Mouse (Mus musculus) left cerebral cortex, adult 2 months (tissue): ENCODE results near the gene Hist1h4h. TPM values are rescaled to one million over a fixed set of nuclear protein-coding genes. Genes with fewer than 3 reads are reported as not detected.
"Not testable (repeated sequence)": the region's sequence is repeated elsewhere in the genome, so short reads cannot be mapped to it uniquely, and the experiment has no call there.

Experiments used
- DNase-seq, 2 experiments: peaks; one replicate each; pipeline ENCODE4 v3.0.0; 2021 to 2022; ENCODE audit warnings: low spot score in 2 of 2, mixed read lengths in 1 of 2; ENCODE audit errors: extremely low spot score in 1 of 2
- H3K27ac ChIP-seq: fragments of 200-600 bp; 2 replicates; pipeline ENCODE4 v1.8.1; 2022
- H3K4me3 ChIP-seq: fragments of 200-600 bp; 2 replicates; pipeline ENCODE4 v1.8.1; 2022
- CTCF ChIP-seq: fragments of 200-600 bp; IDR thresholded peaks from 2 replicates; pipeline ENCODE4 v1.8.1; 2022; ENCODE audit warnings: antibody characterized with exemption, mild to moderate bottlenecking, moderate library complexity
- intact Hi-C: fragments of 180-260 bp; cut with DNase I; formaldehyde crosslinking; loops from one replicate; pipeline ENCODE4 v1.15.1; 2025
- total RNA-seq, 2 experiments: library from RNA; stranded (reverse); gene quantifications; 2 replicates each; pipeline ENCODE4 v1.2.3; 2021

The Hist1h4h gene
- total RNA-seq, 2 experiments from 2014 or later: 289 to 340 TPM

GRCm38 (mm10) chr13:23564482-23564881, 33.6 kb downstream of the Hist1h4h start:
- intact Hi-C loops: no loop called here
- no peak for DNase-seq
- Histone ChIP-seq H3K4me3 (no peak overlapping the region), H3K27ac (no peak overlapping the region)
- TF ChIP-seq CTCF: no peak

GRCm38 (mm10) chr13:23570261-23571021, 39.6 kb downstream of the Hist1h4h start:
- H3K27ac ChIP-seq: peak overlapping the region; percentile 94
- not testable (repeated sequence) for DNase-seq
- intact Hi-C loops: loop anchor here (5.0 kb wide), 1 partner anchor 38 kb away; the partner anchor contains the start of genes Hist1h2af and Hist1h4h
- H3K4me3 ChIP-seq: peak overlapping the region; percentile 55

GRCm38 (mm10) chr13:23571022-23571503, 40.2 kb downstream of the Hist1h4h start, which contains the start of the genes Hist1h2ae and Hist1h2bg:
Hist1h2ae (minus strand) TSS chr13:23571220.
Hist1h2bg (plus strand) TSS chr13:23571396.
- peak within 1 kb of the TSS; percentile 55 for H3K4me3 ChIP-seq
- intact Hi-C loops: loop anchor here (5.0 kb wide), 1 partner anchor 39 kb away; the partner anchor contains the start of genes Hist1h2af and Hist1h4h
- TF ChIP-seq CTCF: no peak
- peak; percentile 70 to 71 for DNase-seq
- peak within 1 kb of the TSS; percentile 94 for H3K27ac ChIP-seq

GRCm38 (mm10) chr13:23571504-23572217, 40.8 kb downstream of the Hist1h4h start:
- DNase-seq: not testable (repeated sequence)
- intact Hi-C loops: loop anchor here (5.0 kb wide), 1 partner anchor 39 kb away; the partner anchor contains the start of genes Hist1h2af and Hist1h4h
- peak overlapping the region; percentile 94 for H3K27ac ChIP-seq
- H3K4me3 ChIP-seq: peak overlapping the region; percentile 55

- intact Hi-C loops: loop anchor here (5.0 kb wide), 1 partner anchor 40 kb away; the partner anchor contains the start of genes Hist1h2af and Hist1h4h
- Histone ChIP-seq H3K4me3 (peak overlapping the region; percentile 55), H3K27ac (peak overlapping the region; percentile 86; the same call in 1 of the 2 replicates)
- DNase-seq: no peak
- TF ChIP-seq CTCF: no peak
These were observed 41.6 kb downstream of the Hist1h4h start for GRCm38 (mm10) chr13:23572218-23573033.

GRCm38 (mm10) chr13:23573034-23573897, 42.4 kb downstream of the Hist1h4h start:
- DNase-seq: not testable (repeated sequence)
- peak overlapping the region; percentile 55 for H3K4me3 ChIP-seq
- intact Hi-C loops: loop anchor here (5.0 kb wide), 1 partner anchor 41 kb away; the partner anchor contains the start of genes Hist1h2af and Hist1h4h
- H3K27ac ChIP-seq: peak overlapping the region; percentile 86; the same call in 1 of the 2 replicates

- DNase-seq: peak; percentile 84 to 88
- intact Hi-C loops: loop anchor here (5.0 kb wide), 1 partner anchor 42 kb away; the partner anchor contains the start of genes Hist1h2af and Hist1h4h
- Histone ChIP-seq H3K4me3 (peak within 1 kb of the TSS; percentile 42), H3K27ac (peak within 1 kb of the TSS; percentile 65)
These were observed 43.2 kb downstream of the Hist1h4h start, which contains the start of the genes Hist1h2bf and Hist1h2ad for GRCm38 (mm10) chr13:23573898-23574524. Hist1h2bf (minus strand) TSS chr13:23574196. Hist1h2ad (plus strand) TSS chr13:23574381.

GRCm38 (mm10) chr13:23574546-23575170, 43.8 kb downstream of the Hist1h4h start:
- DNase-seq: not testable (repeated sequence)
- peak overlapping the region; percentile 42 for H3K4me3 ChIP-seq
- intact Hi-C loops: loop anchor here (5.0 kb wide), 1 partner anchor 42 kb away; the partner anchor contains the start of genes Hist1h2af and Hist1h4h
- peak overlapping the region; percentile 65 for H3K27ac ChIP-seq

- H3K4me3 ChIP-seq: peak within 1 kb of the TSS; percentile 42
- intact Hi-C loops: no loop called here
- TF ChIP-seq CTCF: no peak
- peak within 1 kb of the TSS; percentile 80 for H3K27ac ChIP-seq
- peak; percentile 45 to 54 for DNase-seq
These were observed 44.5 kb downstream of the Hist1h4h start, which contains the start of gene Hist1h3d for GRCm38 (mm10) chr13:23575271-23575851. Hist1h3d (plus strand) TSS chr13:23575763.

GRCm38 (mm10) chr13:23575864-23576313, 45.0 kb downstream of the Hist1h4h start:
- peak in 1 of 2 experiments; percentile 26 for DNase-seq
- intact Hi-C loops: not testable (repeated sequence)
- Histone ChIP-seq H3K4me3 (peak overlapping the region; percentile 42), H3K27ac (peak overlapping the region; percentile 80)
